Mouse (Mus musculus): ENCODE measurements around the gene Ube2s. TPM values are rescaled to one million over a fixed set of nuclear protein-coding genes. Genes with fewer than 3 reads are reported as not detected.
"Not testable (repeated sequence)": the region's sequence is repeated elsewhere in the genome, so short reads cannot be mapped to it uniquely, and the experiment has no call there.

The Ube2s gene
- 250 and 253 TPM in 2 replicates for polyA plus RNA-seq (2015; fragmentation: Nextera tagmentation; extraction: Ambion mirVana)

DNA sequence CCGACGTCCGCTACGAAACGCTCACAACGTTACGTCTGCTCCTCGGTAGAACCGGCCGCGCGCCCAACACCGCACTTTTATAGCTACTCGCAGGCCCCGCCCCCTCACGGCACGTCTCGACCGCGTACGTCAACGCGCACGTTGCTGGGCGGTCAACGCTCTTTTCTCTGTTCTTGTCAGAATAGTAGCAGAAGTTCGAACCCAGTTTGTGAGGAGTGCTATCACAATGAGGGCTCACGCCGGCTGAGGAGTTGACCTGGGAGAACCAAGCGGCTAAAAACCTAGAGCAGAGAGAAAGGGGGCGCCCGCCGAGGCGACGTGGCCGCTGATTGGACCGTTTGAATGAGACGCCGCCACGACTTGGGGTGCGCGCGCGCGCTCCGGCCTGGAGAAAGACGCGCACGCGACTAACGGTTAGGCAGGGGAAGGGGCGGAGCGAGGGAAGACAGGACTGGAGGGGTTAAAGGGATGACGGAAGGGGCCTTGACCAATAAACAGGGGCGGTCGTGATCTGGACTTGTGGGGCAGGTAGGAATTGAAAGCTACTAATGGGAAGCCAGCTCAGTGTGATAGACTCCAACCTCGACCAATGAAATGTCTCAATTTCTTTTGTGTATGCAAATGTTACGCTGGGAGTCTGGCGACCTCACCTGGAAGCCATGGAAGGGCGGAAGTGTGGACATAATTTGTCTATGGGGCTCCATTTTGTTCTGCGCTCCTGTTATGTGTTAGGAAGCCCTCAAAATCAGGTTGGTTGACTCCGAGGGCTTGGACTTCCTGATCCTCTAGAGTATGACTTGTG is at the start of gene Ube2s:
Gene Ube2s (minus strand): TSS at position 288 of the 802 bp plus-strand sequence.
- peak; percentile 99 for ATAC-seq
- WGBS = under 1% methylated on average over 62 of the region's 62 CpGs

DNA sequence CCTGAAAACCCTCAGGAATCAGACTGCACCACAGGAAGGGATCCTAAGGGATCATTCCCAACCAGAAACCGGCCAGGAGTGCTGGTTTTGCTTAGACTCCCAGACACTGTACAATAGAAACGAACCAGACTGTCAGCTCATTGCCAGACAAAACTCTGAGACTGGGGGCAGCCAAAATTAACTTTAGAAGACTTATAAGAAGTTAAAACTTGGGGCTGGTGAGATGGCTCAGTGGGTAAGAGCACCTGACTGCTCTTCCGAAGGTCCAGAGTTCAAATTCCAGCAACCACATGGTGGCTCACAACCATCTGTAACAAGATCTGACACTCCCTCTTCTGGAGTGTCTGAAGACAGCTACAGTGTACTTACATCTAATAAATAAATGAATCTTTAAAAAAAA is 48.5 kb upstream of the Ube2s start:
- H3K4me2 ChIP-seq (ENCODE audit: low read length); H3K4me3 ChIP-seq (ENCODE audit: low read length); H3K36me3 ChIP-seq (ENCODE audit: control insufficient read depth, insufficient read depth, low read length); H3K27ac ChIP-seq (ENCODE audit: low read depth, low read length); H3K4me1 ChIP-seq (ENCODE audit: control insufficient read depth, insufficient read depth, low read depth, low read length); H3K9me3 ChIP-seq (ENCODE audit: control insufficient read depth, low read length); H3K9ac ChIP-seq (ENCODE audit: low read depth, low read length); H3K27me3 ChIP-seq (replicated peaks; ENCODE audit: control insufficient read depth, insufficient read depth, low read length); ATAC-seq: not testable (repeated sequence)
- WGBS = 78% methylated on average over 3 of the region's 3 CpGs

More for the DNA sequence above, at the start of gene Ube2s:
- Histone ChIP-seq H3K36me3 (ENCODE audit: control insufficient read depth, insufficient read depth, low read length) (peaks cover 15% of the 10 kb centered on the region), H3K27ac (ENCODE audit: low read depth, low read length) (peak within 1 kb of the TSS; percentile 98), H3K9ac (ENCODE audit: low read depth, low read length) (peak within 1 kb of the TSS; percentile 91), H3K27me3 (replicated peaks; ENCODE audit: control insufficient read depth, insufficient read depth, low read length) (no peaks in the 10 kb centered on the region), H3K4me2 (ENCODE audit: low read length) (peak within 1 kb of the TSS; percentile 85), H3K4me3 (ENCODE audit: low read length) (peak within 1 kb of the TSS; percentile 95), H3K9me3 (ENCODE audit: control insufficient read depth, low read length) (no peaks in the 10 kb centered on the region), H3K4me1 (ENCODE audit: control insufficient read depth, insufficient read depth, low read depth, low read length) (peaks cover 22% of the 10 kb centered on the region)

DNA sequence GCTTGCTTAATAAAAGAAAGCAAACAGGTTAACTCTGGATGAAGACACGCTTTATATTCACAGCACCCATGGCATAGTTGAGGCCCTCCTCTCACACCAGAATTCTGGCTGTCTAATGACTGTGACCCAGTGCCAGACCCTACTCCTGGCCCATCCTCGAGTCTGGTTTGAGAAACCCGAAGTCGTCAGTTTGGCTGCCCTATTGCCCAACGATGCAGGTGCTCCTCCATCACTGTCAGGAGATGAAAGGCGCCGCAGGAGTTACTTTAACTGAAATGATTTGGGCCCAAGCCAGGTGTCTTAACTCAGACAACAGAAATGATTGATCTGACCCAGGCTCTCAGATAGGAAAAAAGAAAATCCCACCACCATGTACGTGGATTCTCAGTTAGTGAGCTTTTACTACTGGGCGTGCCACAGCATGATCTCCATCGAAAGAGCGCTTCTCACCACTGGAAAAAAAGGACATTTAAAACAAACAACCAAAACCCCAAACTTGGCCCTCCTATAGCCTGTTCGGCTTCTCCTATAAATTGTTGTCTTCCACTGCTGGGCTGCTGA is 47.1 kb upstream of the Ube2s start:
- no peak overlapping the region for H3K4me2 ChIP-seq (ENCODE audit: low read length)
- no peak overlapping the region for H3K4me3 ChIP-seq (ENCODE audit: low read length)
- no peak overlapping the region for H3K27ac ChIP-seq (ENCODE audit: low read depth, low read length)
- 73% methylated on average over 12 of the region's 12 CpGs for WGBS
- no peak for ATAC-seq
- H3K9ac ChIP-seq (ENCODE audit: low read depth, low read length) = no peak overlapping the region
- no peaks in the 10 kb centered on the region for H3K27me3 ChIP-seq (replicated peaks; ENCODE audit: control insufficient read depth, insufficient read depth, low read length)
- H3K36me3 ChIP-seq (ENCODE audit: control insufficient read depth, insufficient read depth, low read length) = no peaks in the 10 kb centered on the region
- no peaks in the 10 kb centered on the region for H3K4me1 ChIP-seq (ENCODE audit: control insufficient read depth, insufficient read depth, low read depth, low read length)
- no peaks in the 10 kb centered on the region for H3K9me3 ChIP-seq (ENCODE audit: control insufficient read depth, low read length)

DNA sequence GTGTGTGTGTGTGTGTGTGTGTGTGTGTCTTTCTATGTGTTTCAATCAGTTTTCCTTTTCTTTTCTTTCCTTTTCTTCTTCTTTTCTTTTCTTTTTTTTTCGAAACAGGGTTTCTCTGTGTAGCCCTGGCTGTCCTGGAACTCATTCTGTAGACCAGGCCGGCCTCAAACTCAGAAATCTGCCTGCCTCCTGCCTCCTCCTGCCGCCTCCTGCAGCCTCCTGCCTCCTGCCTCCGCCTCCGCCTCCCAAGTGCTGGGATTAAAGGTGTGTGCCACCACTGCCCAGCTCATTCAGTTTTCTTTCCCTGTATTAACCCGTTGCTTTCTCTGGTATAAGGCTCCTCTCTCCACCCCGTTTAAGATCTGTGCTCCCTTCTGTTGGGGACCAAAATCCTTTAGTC is 44.9 kb upstream of the Ube2s start:
- Histone ChIP-seq H3K9ac (ENCODE audit: low read depth, low read length) (no peak overlapping the region), H3K4me1 (ENCODE audit: control insufficient read depth, insufficient read depth, low read depth, low read length) (no peaks in the 10 kb centered on the region), H3K27ac (ENCODE audit: low read depth, low read length) (no peak overlapping the region), H3K4me2 (ENCODE audit: low read length) (no peak overlapping the region), H3K4me3 (ENCODE audit: low read length) (no peak overlapping the region), H3K27me3 (replicated peaks; ENCODE audit: control insufficient read depth, insufficient read depth, low read length) (no peaks in the 10 kb centered on the region), H3K9me3 (ENCODE audit: control insufficient read depth, low read length) (no peaks in the 10 kb centered on the region), H3K36me3 (ENCODE audit: control insufficient read depth, insufficient read depth, low read length) (no peaks in the 10 kb centered on the region)
- ATAC-seq = no peak
- 69% methylated on average over 7 of the region's 7 CpGs for WGBS

DNA sequence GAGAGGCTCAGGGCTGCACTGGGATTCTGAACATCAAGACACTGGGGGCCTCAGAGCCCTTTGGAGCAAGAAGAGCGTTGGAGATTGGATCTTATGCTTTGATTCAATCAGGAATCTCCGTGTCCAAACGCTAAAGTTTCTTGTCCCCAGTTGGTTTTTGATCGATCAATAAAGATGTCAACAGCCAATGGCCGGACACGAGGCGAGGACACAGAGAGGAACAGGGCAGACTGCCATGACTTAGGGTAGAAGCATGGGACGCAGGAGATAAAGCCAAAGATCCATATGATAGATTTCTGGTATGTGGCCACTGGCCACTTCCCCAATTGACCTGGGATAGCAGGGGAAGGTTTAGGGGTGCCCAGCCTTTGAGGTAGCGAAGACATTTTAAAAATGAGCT is 44.1 kb upstream of the Ube2s start:
- Histone ChIP-seq H3K9me3 (ENCODE audit: control insufficient read depth, low read length) (no peaks in the 10 kb centered on the region), H3K27me3 (replicated peaks; ENCODE audit: control insufficient read depth, insufficient read depth, low read length) (no peaks in the 10 kb centered on the region), H3K36me3 (ENCODE audit: control insufficient read depth, insufficient read depth, low read length) (no peaks in the 10 kb centered on the region), H3K27ac (ENCODE audit: low read depth, low read length) (no peak overlapping the region), H3K4me1 (ENCODE audit: control insufficient read depth, insufficient read depth, low read depth, low read length) (no peaks in the 10 kb centered on the region), H3K4me3 (ENCODE audit: low read length) (no peak overlapping the region), H3K9ac (ENCODE audit: low read depth, low read length) (no peak overlapping the region), H3K4me2 (ENCODE audit: low read length) (no peak overlapping the region)
- 88% methylated on average over 9 of the region's 9 CpGs for WGBS
- ATAC-seq = no peak

DNA sequence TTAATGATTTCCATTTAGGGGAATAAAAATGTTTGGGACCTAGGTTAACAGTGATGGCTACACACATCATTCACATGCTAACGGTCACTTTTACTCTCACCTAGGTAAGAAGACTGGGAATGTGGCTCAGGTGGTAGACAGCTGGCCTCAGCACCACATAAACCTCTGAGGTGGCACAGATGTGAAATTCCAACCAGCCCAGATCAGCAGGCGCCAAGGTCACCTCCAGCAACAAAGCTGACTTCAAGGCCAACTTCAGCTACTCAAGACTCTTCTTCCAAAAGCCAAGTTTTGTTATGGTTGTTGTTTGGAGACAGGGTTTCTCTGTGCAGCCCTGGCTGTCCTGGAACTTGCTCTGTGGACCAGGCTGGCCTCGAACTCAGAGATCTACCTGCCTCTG is 41.2 kb upstream of the Ube2s start:
- Histone ChIP-seq H3K4me3 (ENCODE audit: low read length) (no peak overlapping the region), H3K4me2 (ENCODE audit: low read length) (no peak overlapping the region), H3K27me3 (replicated peaks; ENCODE audit: control insufficient read depth, insufficient read depth, low read length) (no peaks in the 10 kb centered on the region), H3K4me1 (ENCODE audit: control insufficient read depth, insufficient read depth, low read depth, low read length) (no peaks in the 10 kb centered on the region), H3K9ac (ENCODE audit: low read depth, low read length) (no peak overlapping the region), H3K36me3 (ENCODE audit: control insufficient read depth, insufficient read depth, low read length) (no peaks in the 10 kb centered on the region), H3K9me3 (ENCODE audit: control insufficient read depth, low read length) (no peaks in the 10 kb centered on the region), H3K27ac (ENCODE audit: low read depth, low read length) (no peak overlapping the region)
- no peak for ATAC-seq
- 92% methylated on average over 3 of the region's 3 CpGs for WGBS

DNA sequence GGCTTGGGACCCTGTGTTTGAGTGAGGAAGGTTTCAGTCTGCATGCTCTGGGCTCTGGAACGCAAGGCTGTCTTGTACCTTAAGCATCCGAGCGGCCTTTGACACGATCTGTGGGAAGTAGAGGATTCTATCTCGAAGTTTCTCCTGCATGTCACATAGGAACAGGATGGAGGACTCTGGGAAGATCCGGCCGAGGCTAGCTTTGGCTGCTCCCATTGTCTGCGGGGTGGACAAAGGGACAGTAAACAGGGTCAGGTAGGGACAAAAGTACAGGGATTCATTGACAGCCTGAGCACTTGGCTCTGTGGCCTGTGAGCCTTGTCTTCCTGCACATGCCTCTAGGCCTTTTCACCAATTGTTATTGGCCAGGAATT is 38.9 kb upstream of the Ube2s start:
- Histone ChIP-seq H3K4me2 (ENCODE audit: low read length) (no peak overlapping the region), H3K27ac (ENCODE audit: low read depth, low read length) (no peak overlapping the region), H3K27me3 (replicated peaks; ENCODE audit: control insufficient read depth, insufficient read depth, low read length) (no peaks in the 10 kb centered on the region), H3K36me3 (ENCODE audit: control insufficient read depth, insufficient read depth, low read length) (no peaks in the 10 kb centered on the region), H3K4me3 (ENCODE audit: low read length) (no peak overlapping the region), H3K9me3 (ENCODE audit: control insufficient read depth, low read length) (no peaks in the 10 kb centered on the region), H3K4me1 (ENCODE audit: control insufficient read depth, insufficient read depth, low read depth, low read length) (no peaks in the 10 kb centered on the region), H3K9ac (ENCODE audit: low read depth, low read length) (no peak overlapping the region)
- WGBS = 73% methylated on average over 8 of the region's 8 CpGs
- no peak for ATAC-seq

DNA sequence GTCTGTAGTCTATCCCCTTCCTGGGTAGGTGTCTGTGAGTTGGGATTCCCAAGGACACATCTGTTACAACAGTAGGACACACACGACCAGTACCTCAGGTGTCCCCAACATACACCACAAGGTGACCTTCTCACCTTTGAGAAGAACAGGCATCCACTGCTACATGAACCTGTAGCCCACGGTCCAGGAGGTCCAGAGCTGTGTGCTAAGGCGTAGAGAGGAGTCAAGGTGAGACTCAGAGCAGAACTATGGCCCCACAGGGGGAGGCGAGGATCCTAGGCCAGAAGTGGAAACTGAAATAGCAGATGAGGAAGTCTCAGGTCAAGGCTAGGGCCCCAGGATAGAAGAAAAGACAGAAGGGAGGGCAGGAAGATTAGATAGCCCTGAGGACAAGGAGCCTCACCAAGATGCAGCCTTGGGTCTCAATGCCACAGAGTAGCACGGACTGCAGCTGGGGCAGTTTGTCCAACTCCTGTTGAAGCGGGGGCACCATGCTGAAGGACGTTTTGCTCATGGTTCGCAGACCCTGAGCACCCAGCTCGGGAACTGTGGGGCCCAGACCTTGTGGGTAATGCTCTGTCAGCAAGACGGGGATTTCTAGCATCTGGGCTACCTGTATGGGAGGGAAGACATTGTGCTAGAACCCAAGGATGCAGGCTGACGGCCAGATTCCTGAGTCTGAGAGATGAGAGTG is 38.4 kb upstream of the Ube2s start:
- no peak overlapping the region for H3K9ac ChIP-seq (ENCODE audit: low read depth, low read length)
- ATAC-seq = no peak
- no peaks in the 10 kb centered on the region for H3K9me3 ChIP-seq (ENCODE audit: control insufficient read depth, low read length)
- no peaks in the 10 kb centered on the region for H3K27me3 ChIP-seq (replicated peaks; ENCODE audit: control insufficient read depth, insufficient read depth, low read length)
- no peak overlapping the region for H3K27ac ChIP-seq (ENCODE audit: low read depth, low read length)
- WGBS = 81% methylated on average over 11 of the region's 11 CpGs
- H3K4me3 ChIP-seq (ENCODE audit: low read length) = no peak overlapping the region
- no peaks in the 10 kb centered on the region for H3K4me1 ChIP-seq (ENCODE audit: control insufficient read depth, insufficient read depth, low read depth, low read length)
- H3K36me3 ChIP-seq (ENCODE audit: control insufficient read depth, insufficient read depth, low read length) = no peaks in the 10 kb centered on the region
- H3K4me2 ChIP-seq (ENCODE audit: low read length) = no peak overlapping the region

DNA sequence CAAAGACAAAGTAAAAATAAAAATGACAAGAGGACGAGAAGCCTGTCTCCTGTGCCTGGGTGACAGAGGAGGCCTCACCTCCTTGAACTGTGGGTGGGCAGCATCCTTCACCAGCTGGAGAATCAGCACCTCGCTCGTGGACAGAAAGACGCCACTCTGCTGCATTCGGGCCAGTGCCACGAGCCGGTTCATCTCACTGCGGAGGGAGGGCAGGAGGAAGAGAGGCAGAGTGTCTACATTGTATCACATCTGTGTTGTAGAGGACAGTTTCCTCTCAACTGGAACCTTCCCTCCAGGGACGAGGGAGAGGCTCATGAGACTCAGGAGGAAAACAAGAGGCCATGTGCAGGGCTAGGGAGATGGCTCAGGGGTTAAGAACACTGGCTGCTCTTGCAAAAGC is 37.0 kb upstream of the Ube2s start:
- H3K27me3 ChIP-seq (replicated peaks; ENCODE audit: control insufficient read depth, insufficient read depth, low read length) = no peaks in the 10 kb centered on the region
- no peak overlapping the region for H3K9ac ChIP-seq (ENCODE audit: low read depth, low read length)
- H3K4me3 ChIP-seq (ENCODE audit: low read length) = no peak overlapping the region
- H3K4me2 ChIP-seq (ENCODE audit: low read length) = no peak overlapping the region
- ATAC-seq = no peak
- H3K36me3 ChIP-seq (ENCODE audit: control insufficient read depth, insufficient read depth, low read length) = no peaks in the 10 kb centered on the region
- H3K27ac ChIP-seq (ENCODE audit: low read depth, low read length) = no peak overlapping the region
- peaks cover 2% of the 10 kb centered on the region; the same call in 1 of the 2 replicates for H3K4me1 ChIP-seq (ENCODE audit: control insufficient read depth, insufficient read depth, low read depth, low read length)
- WGBS = 63% methylated on average over 9 of the region's 9 CpGs
- no peaks in the 10 kb centered on the region for H3K9me3 ChIP-seq (ENCODE audit: control insufficient read depth, low read length)
